Mouse (Mus musculus) stomach, embryonic 16.5 days (tissue): ENCODE data around the gene Shoc2. TPM values are rescaled to one million over a fixed set of nuclear protein-coding genes. Genes with fewer than 3 reads are reported as not detected.

Source experiments
- ATAC-seq: fragments of 200-750 bp; cut with Nextera tagmentation; 2 replicates; pipeline ENCODE4 v1.8.0; 2017; ENCODE audit warnings: moderate number of reproducible peaks, moderate TSS enrichment; ENCODE audit not compliant: insufficient read depth, low FRiP score
- H3K27ac ChIP-seq: fragments of 300-500 bp; sonication (generic); 2 replicates; pipeline ENCODE4 v1.5.1; 2014; ENCODE audit warnings: low read length
- H3K27me3 ChIP-seq: fragments of 300-500 bp; sonication (generic); 2 replicates; pipeline ENCODE4 v1.6.1; 2014; ENCODE audit warnings: low read length, control low read depth, mixed read lengths; ENCODE audit not compliant: control insufficient read depth, insufficient read depth
- H3K36me3 ChIP-seq: fragments of 300-500 bp; sonication (generic); 2 replicates; pipeline ENCODE4 v1.6.1; 2014; ENCODE audit warnings: low read length; ENCODE audit not compliant: control insufficient read depth, insufficient read depth
- H3K4me1 ChIP-seq: fragments of 300-500 bp; sonication (generic); 2 replicates; pipeline ENCODE4 v1.6.1; 2014; ENCODE audit warnings: low read length, control low read depth, mixed read lengths; ENCODE audit not compliant: control insufficient read depth, insufficient read depth
- H3K4me2 ChIP-seq: fragments of 300-500 bp; sonication (generic); 2 replicates; pipeline ENCODE4 v1.6.1; 2014; ENCODE audit warnings: low read depth, low read length, mixed read lengths
- H3K4me3 ChIP-seq: fragments of 300-500 bp; sonication (generic); replicated peaks from 2 replicates; pipeline ENCODE4 v1.5.1; 2014; ENCODE audit warnings: mild to moderate bottlenecking, low read length
- H3K9ac ChIP-seq: fragments of 300-500 bp; sonication (generic); 2 replicates; pipeline ENCODE4 v1.6.1; 2014; ENCODE audit warnings: low read length
- H3K9me3 ChIP-seq: fragments of 300-500 bp; sonication (generic); replicated peaks from 2 replicates; pipeline ENCODE4 v1.6.1; 2016; ENCODE audit warnings: low read length, control low read depth; ENCODE audit not compliant: control insufficient read depth
- WGBS: fragments of 180-500 bp; shearing (Covaris S2); extraction: QIAGEN DNeasy Blood & Tissue Kit; methylation state at CpG from one replicate; pipeline ENCODE4 v1.1.7; 2014; 5-methylcytosine and 5-hydroxymethylcytosine counted together
- polyA plus RNA-seq: library from polyadenylated mRNA; unstranded; fragments of >200 nt; fragmentation: Nextera tagmentation; extraction: Ambion mirVana; gene quantifications from 2 replicates; pipeline ENCODE4 v1.2.1, GENCODE M21; 2015

Shoc2 gene
- polyA plus RNA-seq, 1 experiment from 2014 or later, result 51.7 TPM

DNA sequence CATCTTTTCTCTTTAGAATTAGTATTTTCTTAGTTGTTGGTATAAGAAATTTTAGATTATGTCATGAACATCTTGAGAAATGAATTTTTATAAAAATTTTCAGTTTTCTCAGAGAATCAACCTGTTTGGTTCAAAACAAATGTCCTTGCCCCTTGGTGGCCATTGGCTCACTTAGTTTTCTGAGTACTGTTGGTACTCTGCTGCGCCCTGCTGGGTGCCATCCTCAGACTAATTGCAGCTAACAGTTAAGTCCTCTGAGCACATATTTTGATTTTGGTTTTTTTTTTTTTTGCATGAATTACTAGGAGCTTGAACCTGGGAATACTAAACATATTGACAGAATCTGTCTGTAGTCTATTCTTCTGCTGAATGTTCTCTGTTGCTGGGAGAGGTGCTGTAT, 39.2 kb downstream of the Shoc2 start:
- Histone ChIP-seq H3K4me1 (peaks cover 7% of the 10 kb centered on the region; the same call in 1 of the 2 replicates), H3K36me3 (no peaks in the 10 kb centered on the region), H3K4me3 (no peak overlapping the region), H3K9me3 (no peaks in the 10 kb centered on the region), H3K9ac (no peak overlapping the region), H3K27me3 (no peaks in the 10 kb centered on the region), H3K27ac (no peak overlapping the region), H3K4me2 (no peak overlapping the region)
- WGBS, result 92% methylated on average over 1 of the region's 1 CpGs
- no peak for ATAC-seq

DNA sequence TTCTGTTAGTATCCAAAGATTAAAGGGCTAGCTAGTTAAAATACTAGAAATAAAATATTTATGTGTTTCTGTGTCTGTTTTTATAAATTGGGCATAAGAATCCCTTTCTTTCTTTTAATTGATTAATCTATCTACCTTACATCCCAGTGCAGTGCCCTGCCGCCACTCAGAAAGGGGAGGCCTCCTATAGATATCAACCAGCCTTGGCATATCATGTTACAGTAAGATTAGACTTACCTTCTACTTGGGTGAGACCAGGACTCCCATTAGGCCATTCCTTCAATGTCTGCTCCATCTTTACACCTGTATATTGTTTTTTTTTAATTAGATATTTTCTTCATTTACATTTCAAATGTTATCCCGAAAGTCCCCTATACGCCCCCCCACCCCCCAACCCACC, 40.5 kb downstream of the Shoc2 start:
- no peaks in the 10 kb centered on the region for H3K9me3 ChIP-seq
- H3K4me3 ChIP-seq, result no peak overlapping the region
- H3K27me3 ChIP-seq, result no peaks in the 10 kb centered on the region
- no peak overlapping the region for H3K27ac ChIP-seq
- WGBS, result 91% methylated on average over 3 of the region's 3 CpGs
- ATAC-seq, result no peak
- H3K4me1 ChIP-seq, result peaks cover 7% of the 10 kb centered on the region; the same call in 1 of the 2 replicates
- H3K36me3 ChIP-seq, result no peaks in the 10 kb centered on the region
- no peak overlapping the region for H3K9ac ChIP-seq
- H3K4me2 ChIP-seq, result no peak overlapping the region

GRCm38 (mm10) chr19:53990538-53990937, 46.4 kb downstream of the Shoc2 start:
- Histone ChIP-seq H3K4me3 (no peak overlapping the region), H3K27me3 (no peaks in the 10 kb centered on the region), H3K9me3 (no peaks in the 10 kb centered on the region), H3K4me2 (no peak overlapping the region), H3K9ac (no peak overlapping the region), H3K4me1 (no peaks in the 10 kb centered on the region), H3K36me3 (no peaks in the 10 kb centered on the region), H3K27ac (no peak overlapping the region)
- no peak for ATAC-seq
- 79% methylated on average over 2 of the region's 2 CpGs for WGBS

DNA sequence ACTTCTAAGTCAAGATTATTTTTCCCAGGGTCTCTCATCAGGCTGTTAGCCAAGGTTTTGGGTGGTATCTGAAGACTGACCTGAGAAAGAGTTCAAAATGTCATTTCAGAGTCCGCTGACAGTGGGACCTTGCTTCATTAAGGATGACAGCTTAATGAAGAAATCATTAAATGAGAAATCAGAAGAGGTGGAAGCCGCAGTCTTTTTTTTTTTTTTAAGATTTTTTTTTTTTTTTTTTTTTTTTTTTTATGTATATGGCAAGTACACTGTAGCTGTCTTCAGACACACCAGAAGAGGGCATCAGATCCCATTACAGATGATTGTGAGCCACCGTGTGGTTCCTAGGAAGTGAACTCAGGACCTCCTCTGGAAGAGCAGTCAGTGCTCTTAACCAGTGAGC, 49.8 kb downstream of the Shoc2 start:
- 76% methylated on average over 3 of the region's 3 CpGs for WGBS
- no peak overlapping the region for H3K4me3 ChIP-seq
- no peak overlapping the region for H3K9ac ChIP-seq
- no peaks in the 10 kb centered on the region for H3K36me3 ChIP-seq
- H3K9me3 ChIP-seq, result no peaks in the 10 kb centered on the region
- H3K27me3 ChIP-seq, result no peaks in the 10 kb centered on the region
- no peaks in the 10 kb centered on the region for H3K4me1 ChIP-seq
- no peak overlapping the region for H3K4me2 ChIP-seq
- H3K27ac ChIP-seq, result no peak overlapping the region
- no peak for ATAC-seq

- H3K27me3 ChIP-seq, result no peaks in the 10 kb centered on the region
- H3K4me3 ChIP-seq, result no peak overlapping the region
- ATAC-seq, result no peak
- H3K27ac ChIP-seq, result no peak overlapping the region
- WGBS, result 74% methylated on average over 1 of the region's 1 CpGs
- no peaks in the 10 kb centered on the region for H3K36me3 ChIP-seq
- H3K4me1 ChIP-seq, result no peaks in the 10 kb centered on the region
- H3K4me2 ChIP-seq, result no peak overlapping the region
- no peaks in the 10 kb centered on the region for H3K9me3 ChIP-seq
- H3K9ac ChIP-seq, result no peak overlapping the region
Observed at GRCm38 (mm10) chr19:53994276-53994675, 50.2 kb downstream of the Shoc2 start.

GRCm38 (mm10) chr19:54010973-54011372, 66.9 kb downstream of the Shoc2 start:
- Histone ChIP-seq H3K36me3 (no peaks in the 10 kb centered on the region), H3K9ac (no peak overlapping the region), H3K27ac (no peak overlapping the region), H3K9me3 (no peaks in the 10 kb centered on the region), H3K27me3 (no peaks in the 10 kb centered on the region), H3K4me3 (no peak overlapping the region), H3K4me2 (no peak overlapping the region), H3K4me1 (peaks cover 6% of the 10 kb centered on the region; the same call in 1 of the 2 replicates)
- no peak for ATAC-seq
- 63% methylated on average over 4 of the region's 4 CpGs for WGBS

DNA sequence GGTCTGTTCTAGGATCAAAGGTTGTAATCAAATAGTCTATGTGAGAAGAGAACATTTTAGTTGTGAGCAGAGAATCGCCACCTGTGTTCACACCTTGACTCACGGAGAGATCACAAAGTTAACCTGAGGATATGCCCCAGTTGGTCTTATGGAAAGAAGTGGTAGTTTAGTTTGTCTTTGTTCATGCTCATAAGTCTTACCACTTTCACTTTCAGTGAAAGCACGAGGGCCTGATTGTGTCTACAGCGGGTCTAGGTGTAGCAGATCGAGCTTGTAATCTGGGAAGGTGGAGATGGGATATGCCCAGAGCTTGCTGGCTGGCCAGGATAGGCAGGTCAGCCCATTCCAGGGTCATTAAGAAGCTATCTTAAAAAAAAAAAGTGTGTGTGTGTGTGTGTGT, 70.9 kb downstream of the Shoc2 start:
- no peak overlapping the region for H3K27ac ChIP-seq
- peaks cover 5% of the 10 kb centered on the region; the same call in 1 of the 2 replicates for H3K4me1 ChIP-seq
- H3K9ac ChIP-seq, result no peak overlapping the region
- WGBS, result 95% methylated on average over 5 of the region's 5 CpGs
- no peak overlapping the region for H3K4me3 ChIP-seq
- ATAC-seq, result no peak
- H3K4me2 ChIP-seq, result no peak overlapping the region
- H3K9me3 ChIP-seq, result no peaks in the 10 kb centered on the region
- H3K27me3 ChIP-seq, result no peaks in the 10 kb centered on the region
- no peaks in the 10 kb centered on the region for H3K36me3 ChIP-seq

DNA sequence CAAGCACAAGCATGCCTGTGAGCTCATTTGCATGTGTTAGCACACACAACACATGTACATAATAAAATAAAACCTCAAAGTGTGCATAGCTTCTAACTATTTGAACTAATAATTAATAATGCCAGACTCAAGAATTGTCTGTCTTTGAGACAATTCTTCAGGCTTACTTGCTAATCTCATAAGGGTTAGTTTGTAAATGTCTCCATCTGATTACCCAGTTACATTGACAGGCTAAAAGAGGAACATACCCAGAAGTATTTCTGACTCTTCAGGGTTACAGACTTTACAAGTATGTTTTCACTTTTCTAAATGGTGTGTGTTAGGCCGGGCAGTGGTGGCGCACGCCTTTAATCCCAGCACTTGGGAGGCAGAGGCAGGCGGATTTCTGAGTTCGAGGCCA, 71.4 kb downstream of the Shoc2 start:
- H3K27me3 ChIP-seq, result no peaks in the 10 kb centered on the region

DNA sequence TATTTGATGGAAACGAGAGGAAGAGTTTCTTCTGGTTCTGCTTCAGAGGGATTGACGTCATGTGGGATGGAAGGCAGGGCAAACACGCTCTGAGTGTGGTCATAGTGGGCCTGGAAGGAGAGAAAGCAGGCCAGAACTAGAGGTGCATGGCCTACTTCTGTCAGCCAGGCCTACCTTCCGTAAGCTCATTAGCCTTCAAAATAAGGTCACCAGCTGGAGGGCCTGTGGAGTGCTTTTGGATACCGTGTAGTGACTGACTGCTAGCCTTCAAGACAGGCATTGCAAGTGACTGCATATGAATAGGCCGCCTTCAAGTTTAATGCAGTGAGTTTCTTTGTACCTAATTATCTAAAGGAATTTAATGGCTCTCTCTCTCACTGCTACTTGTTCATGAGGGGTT, 91.0 kb downstream of the Shoc2 start:
- no peaks in the 10 kb centered on the region for H3K4me1 ChIP-seq
- ATAC-seq, result no peak

More for the DNA sequence above, 71.4 kb downstream of the Shoc2 start:
- WGBS, result 93% methylated on average over 5 of the region's 5 CpGs
- no peak overlapping the region for H3K4me2 ChIP-seq
- ATAC-seq, result no peak
- H3K4me1 ChIP-seq, result 0 out of 2 replicates have a peak, but pooled peaks cover 3% of the 10 kb centered on the region
- H3K36me3 ChIP-seq, result no peaks in the 10 kb centered on the region
- no peak overlapping the region for H3K9ac ChIP-seq
- H3K9me3 ChIP-seq, result no peaks in the 10 kb centered on the region
- H3K4me3 ChIP-seq, result no peak overlapping the region
- H3K27ac ChIP-seq, result no peak overlapping the region

More for the DNA sequence above, 91.0 kb downstream of the Shoc2 start:
- Histone ChIP-seq H3K27ac (no peak overlapping the region), H3K4me3 (no peak overlapping the region), H3K9me3 (no peaks in the 10 kb centered on the region), H3K36me3 (peaks cover 10% of the 10 kb centered on the region; the same call in 1 of the 2 replicates), H3K9ac (no peak overlapping the region), H3K4me2 (no peak overlapping the region), H3K27me3 (no peaks in the 10 kb centered on the region)
- WGBS, result 89% methylated on average over 6 of the region's 6 CpGs
